Mouse (Mus musculus): Measurements from ENCODE around the gene Ccdc92. TPM values are rescaled to one million over a fixed set of nuclear protein-coding genes. Genes with fewer than 3 reads are reported as not detected.

The Ccdc92 gene
- 1.8 and 4.7 TPM in 2 replicates for total RNA-seq (2014; rRNA removed; ENCODE audit: low replicate concordance)
- polyA plus RNA-seq (2015; fragmentation: Nextera tagmentation; extraction: Ambion mirVana), result 0.64 and 1.1 TPM in 2 replicates

DNA sequence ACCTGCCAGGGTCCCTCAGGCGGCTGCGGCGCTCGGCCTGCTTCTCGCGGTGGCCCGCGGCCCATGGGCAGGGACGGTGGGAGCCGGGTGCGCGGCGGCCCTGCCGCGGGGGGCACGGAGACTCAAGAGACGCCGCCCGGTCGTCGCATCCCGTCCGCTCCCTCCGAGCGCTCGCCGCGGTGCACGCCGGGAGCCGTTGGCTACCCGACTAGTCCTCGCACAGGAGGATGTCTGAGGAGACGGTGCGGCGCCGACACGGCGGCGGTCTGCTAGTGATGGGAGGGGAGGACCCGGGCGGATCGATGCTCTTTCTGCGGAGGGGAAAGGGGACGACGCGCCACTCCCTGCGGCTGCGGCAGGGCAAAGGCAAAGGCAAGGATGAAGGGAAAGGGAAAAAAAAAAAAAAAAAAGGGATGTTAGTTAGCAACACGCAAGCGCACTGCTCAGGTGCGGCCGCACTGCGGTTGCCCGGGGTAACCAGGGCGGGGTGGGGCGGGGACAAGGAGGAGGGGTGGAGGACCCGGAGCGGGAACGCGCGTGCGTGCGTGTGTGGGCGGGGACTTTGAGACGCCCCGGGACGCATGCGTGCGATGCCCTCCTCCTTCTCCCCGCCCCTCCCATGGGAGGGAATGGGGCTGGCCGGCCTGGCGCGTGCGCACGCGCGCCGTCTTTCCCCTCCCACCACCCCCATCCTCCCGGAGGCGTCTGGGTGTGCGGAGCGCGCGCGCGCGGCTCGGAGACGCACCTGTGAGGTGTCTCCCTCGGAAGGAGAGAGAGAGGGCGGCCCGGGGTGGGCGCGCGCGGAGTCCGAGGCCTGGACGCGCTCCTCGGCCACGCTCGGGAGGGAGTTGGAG, at the start of gene Ccdc92, which contains the start of gene Zfp664:
TSS of gene Ccdc92 (minus strand) at position 412 of the 854 bp plus-strand sequence.
TSS of gene Zfp664 (plus strand) at position 679 of the 854 bp plus-strand sequence.
- no peak for TF ChIP-seq EP300 (IDR thresholded peaks at IDR 0.05; ENCODE audit: low read depth)
- no peak for TF ChIP-seq CTCF (IDR thresholded peaks at IDR 0.05; ENCODE audit: low read depth)
- H3K4me3 ChIP-seq (ENCODE audit: low read depth, low read length), result peak within 1 kb of the TSS; percentile 99
- peak within 1 kb of the TSS; percentile 80 for H3K27ac ChIP-seq (ENCODE audit: low read depth)
- H3K9ac ChIP-seq (replicated peaks; ENCODE audit: low read depth, low read length), result peak within 1 kb of the TSS; percentile 89
- ATAC-seq (ENCODE audit: insufficient read depth, low read depth) (peak; percentile 95), DNase-seq (ENCODE audit: low spot score) (peak; percentile 96)
- peaks cover 44% of the 10 kb centered on the region for H3K27me3 ChIP-seq (ENCODE audit: control insufficient read depth, insufficient read depth, low read length)
- H3K4me1 ChIP-seq (ENCODE audit: control insufficient read depth, insufficient read depth), result no peaks in the 10 kb centered on the region
- H3K4me2 ChIP-seq (ENCODE audit: low read depth, low read length), result peak within 1 kb of the TSS; percentile 98
- under 1% methylated on average over 70 of the region's 103 CpGs for WGBS
- no peaks in the 10 kb centered on the region for H3K9me3 ChIP-seq (replicated peaks; ENCODE audit: control insufficient read depth, low read length)
- peaks cover 10% of the 10 kb centered on the region; the same call in 1 of the 2 replicates for H3K36me3 ChIP-seq (replicated peaks; ENCODE audit: control insufficient read depth, insufficient read depth, low read length)

DNA sequence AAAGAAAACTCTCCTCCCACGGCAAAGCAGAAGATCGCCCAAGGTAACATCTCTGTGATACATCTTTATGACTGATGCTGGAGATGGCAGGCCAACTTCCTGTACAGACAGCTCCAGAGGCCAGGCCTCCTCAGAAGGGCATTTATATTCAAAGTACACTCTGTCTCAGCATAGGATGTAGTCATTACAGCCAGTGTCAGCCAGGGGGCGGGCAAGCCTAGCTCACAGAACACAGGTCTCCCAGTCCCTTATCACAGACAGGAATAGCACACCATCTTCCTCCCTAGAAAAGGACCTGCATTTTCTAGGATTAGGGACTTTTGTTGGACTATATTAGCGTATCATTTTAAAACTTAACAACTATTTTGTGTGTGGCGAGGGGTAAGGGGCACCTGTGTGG, 46.6 kb upstream of the Ccdc92 start:
- Histone ChIP-seq H3K9ac (replicated peaks; ENCODE audit: low read depth, low read length) (no peak overlapping the region), H3K4me3 (ENCODE audit: low read depth, low read length) (no peak overlapping the region), H3K4me2 (ENCODE audit: low read depth, low read length) (no peak overlapping the region), H3K27me3 (ENCODE audit: control insufficient read depth, insufficient read depth, low read length) (no peaks in the 10 kb centered on the region), H3K27ac (ENCODE audit: low read depth) (no peak overlapping the region), H3K4me1 (ENCODE audit: control insufficient read depth, insufficient read depth) (no peaks in the 10 kb centered on the region), H3K36me3 (replicated peaks; ENCODE audit: control insufficient read depth, insufficient read depth, low read length) (no peaks in the 10 kb centered on the region), H3K9me3 (replicated peaks; ENCODE audit: control insufficient read depth, low read length) (no peaks in the 10 kb centered on the region)
- WGBS, result 15% methylated on average over 5 of the region's 5 CpGs
- ATAC-seq (ENCODE audit: insufficient read depth, low read depth) (peak; percentile 72), DNase-seq (ENCODE audit: low spot score) (peak; percentile 77)
- TF ChIP-seq CTCF (IDR thresholded peaks at IDR 0.05; ENCODE audit: low read depth) (peak; percentile 99), EP300 (IDR thresholded peaks at IDR 0.05; ENCODE audit: low read depth) (no peak)

DNA sequence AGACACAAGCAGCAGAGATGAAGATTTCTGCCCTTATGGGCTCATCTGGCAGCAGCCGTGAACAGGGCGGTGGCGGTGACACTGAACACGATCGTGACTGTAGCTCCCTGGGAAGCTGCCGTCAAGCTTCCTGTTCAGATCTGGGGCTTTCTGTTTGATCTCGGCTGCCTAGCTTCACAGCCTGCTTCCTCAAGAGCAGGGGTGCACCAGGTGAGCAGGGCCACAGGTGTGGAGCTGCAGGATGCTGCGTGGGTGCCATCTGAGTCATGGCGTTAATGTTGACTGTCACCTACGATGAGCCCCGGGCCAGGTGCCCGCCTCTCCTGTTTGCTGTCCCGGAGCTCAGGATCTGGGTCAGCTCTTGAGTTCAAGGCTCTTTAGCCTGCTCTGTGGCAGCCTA, 44.7 kb upstream of the Ccdc92 start:
- H3K9ac ChIP-seq (replicated peaks; ENCODE audit: low read depth, low read length), result no peak overlapping the region
- H3K36me3 ChIP-seq (replicated peaks; ENCODE audit: control insufficient read depth, insufficient read depth, low read length), result no peaks in the 10 kb centered on the region
- H3K27ac ChIP-seq (ENCODE audit: low read depth), result no peak overlapping the region
- no peak overlapping the region for H3K4me2 ChIP-seq (ENCODE audit: low read depth, low read length)
- no peaks in the 10 kb centered on the region for H3K27me3 ChIP-seq (ENCODE audit: control insufficient read depth, insufficient read depth, low read length)
- no peak overlapping the region for H3K4me3 ChIP-seq (ENCODE audit: low read depth, low read length)
- H3K4me1 ChIP-seq (ENCODE audit: control insufficient read depth, insufficient read depth), result no peaks in the 10 kb centered on the region
- DNase-seq (ENCODE audit: low spot score), result no peak
- no peak for TF ChIP-seq EP300 (IDR thresholded peaks at IDR 0.05; ENCODE audit: low read depth)
- no peak for TF ChIP-seq CTCF (IDR thresholded peaks at IDR 0.05; ENCODE audit: low read depth)
- ATAC-seq (ENCODE audit: insufficient read depth, low read depth), result no peak
- 60% methylated on average over 13 of the region's 13 CpGs for WGBS
- H3K9me3 ChIP-seq (replicated peaks; ENCODE audit: control insufficient read depth, low read length), result no peaks in the 10 kb centered on the region

DNA sequence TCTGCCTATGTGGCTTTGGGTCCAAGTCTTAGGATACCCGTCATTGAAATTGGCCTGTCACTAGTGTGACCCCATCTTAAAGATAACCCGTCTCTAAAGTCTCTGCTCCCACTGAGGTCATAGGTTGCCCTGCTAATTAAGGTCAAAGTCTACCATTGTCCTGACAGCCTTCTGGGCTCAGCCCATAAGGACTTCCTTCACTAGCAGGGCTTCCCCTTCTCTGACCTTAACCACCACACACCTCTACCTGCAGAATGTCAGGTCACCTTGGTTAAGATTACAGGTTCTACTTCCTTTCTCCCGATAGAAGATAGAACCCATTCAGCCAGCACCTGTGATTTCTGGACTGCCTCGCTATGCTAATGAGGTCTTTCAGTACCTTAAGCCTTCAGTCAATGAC, 41.6 kb upstream of the Ccdc92 start:
- no peak overlapping the region for H3K9ac ChIP-seq (replicated peaks; ENCODE audit: low read depth, low read length)
- H3K4me3 ChIP-seq (ENCODE audit: low read depth, low read length), result no peak overlapping the region
- TF ChIP-seq CTCF (IDR thresholded peaks at IDR 0.05; ENCODE audit: low read depth), result no peak
- TF ChIP-seq EP300 (IDR thresholded peaks at IDR 0.05; ENCODE audit: low read depth), result no peak
- H3K36me3 ChIP-seq (replicated peaks; ENCODE audit: control insufficient read depth, insufficient read depth, low read length), result no peaks in the 10 kb centered on the region
- H3K4me2 ChIP-seq (ENCODE audit: low read depth, low read length), result no peak overlapping the region
- DNase-seq (ENCODE audit: low spot score) (no peak), ATAC-seq (ENCODE audit: insufficient read depth, low read depth) (no peak)
- H3K9me3 ChIP-seq (replicated peaks; ENCODE audit: control insufficient read depth, low read length), result no peaks in the 10 kb centered on the region
- WGBS, result 80% methylated on average over 4 of the region's 4 CpGs
- H3K4me1 ChIP-seq (ENCODE audit: control insufficient read depth, insufficient read depth), result peaks cover 3% of the 10 kb centered on the region; the same call in 1 of the 2 replicates
- H3K27me3 ChIP-seq (ENCODE audit: control insufficient read depth, insufficient read depth, low read length), result no peaks in the 10 kb centered on the region
- H3K27ac ChIP-seq (ENCODE audit: low read depth), result no peak overlapping the region

DNA sequence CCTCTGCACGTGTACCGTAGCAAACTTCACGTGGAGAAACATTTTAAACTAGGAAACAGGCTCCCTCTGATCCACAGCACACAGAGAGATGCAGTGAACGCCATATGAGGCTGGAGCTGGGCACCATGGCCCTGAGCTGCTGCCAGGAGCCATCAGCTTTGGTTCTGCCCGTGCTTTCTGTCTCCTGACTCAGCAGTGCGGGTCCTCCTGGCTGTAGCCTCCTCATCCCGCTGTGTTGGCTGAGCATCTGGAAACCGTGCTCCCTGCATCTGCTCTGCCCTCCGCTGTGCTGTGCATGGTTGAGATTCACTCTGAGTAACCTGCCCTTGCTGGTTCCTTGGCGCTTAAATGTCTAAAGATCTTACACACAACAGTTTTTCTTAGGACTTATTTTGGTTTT, 40.0 kb upstream of the Ccdc92 start:
- TF ChIP-seq EP300 (IDR thresholded peaks at IDR 0.05; ENCODE audit: low read depth), result no peak
- no peak for TF ChIP-seq CTCF (IDR thresholded peaks at IDR 0.05; ENCODE audit: low read depth)
- Histone ChIP-seq H3K27ac (ENCODE audit: low read depth) (no peak overlapping the region), H3K4me2 (ENCODE audit: low read depth, low read length) (no peak overlapping the region), H3K4me1 (ENCODE audit: control insufficient read depth, insufficient read depth) (peaks cover 3% of the 10 kb centered on the region; the same call in 1 of the 2 replicates), H3K9ac (replicated peaks; ENCODE audit: low read depth, low read length) (no peak overlapping the region), H3K36me3 (replicated peaks; ENCODE audit: control insufficient read depth, insufficient read depth, low read length) (no peaks in the 10 kb centered on the region), H3K4me3 (ENCODE audit: low read depth, low read length) (no peak overlapping the region), H3K9me3 (replicated peaks; ENCODE audit: control insufficient read depth, low read length) (no peaks in the 10 kb centered on the region), H3K27me3 (ENCODE audit: control insufficient read depth, insufficient read depth, low read length) (no peaks in the 10 kb centered on the region)
- DNase-seq (ENCODE audit: low spot score) (no peak), ATAC-seq (ENCODE audit: insufficient read depth, low read depth) (no peak)
- WGBS, result 74% methylated on average over 10 of the region's 10 CpGs

Measured in heart, postnatal 0 days (tissue).